Mouse (Mus musculus): ENCODE measurements at regions not wholly inside any gene's neighbourhood (a gene's known extent, or its start where the extent isn't known, plus 50 kb on each side); places are given as distances from the start of the nearest gene placed in this dataset.

DNA sequence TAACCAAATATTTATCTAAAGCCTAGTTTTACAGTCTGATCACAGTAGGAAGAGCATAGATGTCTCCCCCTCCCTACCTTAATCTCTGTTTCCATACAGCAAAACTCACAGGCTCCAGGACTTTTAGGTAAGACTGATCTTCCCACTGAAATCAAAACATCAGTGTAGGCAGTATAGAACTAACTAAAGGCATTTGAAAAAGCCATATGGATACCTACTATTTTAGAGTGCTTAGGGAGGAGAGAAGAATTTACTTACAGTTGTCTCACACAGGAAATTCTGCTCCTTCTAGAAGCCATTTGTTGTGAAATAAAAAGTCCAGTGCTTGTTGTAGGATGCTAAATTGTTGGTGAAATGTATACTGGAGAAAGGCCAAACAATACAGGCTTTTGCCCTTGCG, 64.2 kb upstream of the Slc5a7 start:
- Histone ChIP-seq H3K9me3 (replicated peaks; ENCODE audit: control insufficient read depth, low read length) (no peaks in the 10 kb centered on the region), H3K9ac (replicated peaks; ENCODE audit: low read length) (no peak overlapping the region), H3K27me3 (ENCODE audit: control insufficient read depth, insufficient read depth, low read length) (no peaks in the 10 kb centered on the region), H3K27ac (replicated peaks; ENCODE audit: low read depth, low read length) (no peak overlapping the region), H3K36me3 (replicated peaks; ENCODE audit: control insufficient read depth, insufficient read depth, low read depth, low read length) (no peaks in the 10 kb centered on the region), H3K4me2 (ENCODE audit: low read depth, low read length) (no peak overlapping the region), H3K4me1 (ENCODE audit: control insufficient read depth, insufficient read depth, low read length) (no peaks in the 10 kb centered on the region), H3K4me3 (ENCODE audit: low read depth, low read length) (no peak overlapping the region)
- ATAC-seq (replicated peaks; ENCODE audit: insufficient number of reproducible peaks, low FRiP score, low TSS enrichment, low read depth) (no peak), DNase-seq (ENCODE audit: low spot score) (no peak)
- WGBS = 85% methylated on average over 1 of the region's 1 CpGs

DNA sequence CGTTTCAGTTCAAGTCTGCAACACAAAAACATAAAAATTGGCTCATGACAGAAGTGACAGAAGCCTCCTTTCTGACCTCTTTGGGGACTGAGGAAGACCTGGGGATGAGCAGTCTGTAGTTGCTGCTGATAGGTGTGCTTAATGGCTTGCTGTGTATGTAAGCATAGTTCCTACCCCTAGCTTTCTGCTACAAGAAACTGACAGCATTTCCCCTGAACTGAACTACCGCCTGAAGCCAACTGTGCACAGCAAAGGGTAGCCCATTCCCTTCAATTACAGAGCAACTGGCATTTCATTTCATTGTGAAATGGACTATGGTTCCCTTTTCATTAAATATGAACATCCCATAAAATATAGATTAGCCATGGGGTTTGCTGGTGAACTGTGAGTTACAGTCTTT, 54.2 kb upstream of the Slc5a7 start:
- ATAC-seq (replicated peaks; ENCODE audit: insufficient number of reproducible peaks, low FRiP score, low TSS enrichment, low read depth) = no peak
- Histone ChIP-seq H3K27me3 (ENCODE audit: control insufficient read depth, insufficient read depth, low read length) (no peaks in the 10 kb centered on the region), H3K9me3 (replicated peaks; ENCODE audit: control insufficient read depth, low read length) (no peaks in the 10 kb centered on the region), H3K9ac (replicated peaks; ENCODE audit: low read length) (no peak overlapping the region), H3K4me2 (ENCODE audit: low read depth, low read length) (no peak overlapping the region), H3K27ac (replicated peaks; ENCODE audit: low read depth, low read length) (no peak overlapping the region), H3K36me3 (replicated peaks; ENCODE audit: control insufficient read depth, insufficient read depth, low read depth, low read length) (no peaks in the 10 kb centered on the region), H3K4me1 (ENCODE audit: control insufficient read depth, insufficient read depth, low read length) (no peaks in the 10 kb centered on the region), H3K4me3 (ENCODE audit: low read depth, low read length) (no peak overlapping the region)
- 91% methylated on average over 2 of the region's 2 CpGs for WGBS
- no peak for DNase-seq (ENCODE audit: low spot score)

DNA sequence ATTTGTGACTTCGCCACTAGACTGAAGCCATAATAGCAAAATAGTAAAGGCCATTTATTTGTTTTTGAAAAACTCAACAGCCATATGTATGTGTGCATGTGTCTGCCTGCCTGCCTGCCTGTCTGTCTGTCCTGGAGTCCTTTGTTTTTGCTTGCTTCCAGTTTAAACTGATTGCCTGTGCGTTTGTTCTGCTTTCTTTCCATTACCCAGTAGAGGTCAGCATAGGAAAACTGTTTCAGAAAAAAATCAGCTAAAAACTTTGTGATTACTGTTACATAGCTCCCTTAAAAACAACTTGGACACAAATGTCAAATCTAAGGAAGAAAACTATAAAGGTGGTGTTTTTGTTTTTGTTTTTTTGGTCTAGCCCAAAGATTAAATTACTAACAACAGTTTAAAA, 52.0 kb upstream of the Slc5a7 start:
- H3K36me3 ChIP-seq (replicated peaks; ENCODE audit: control insufficient read depth, insufficient read depth, low read depth, low read length) = no peaks in the 10 kb centered on the region
- ATAC-seq (replicated peaks; ENCODE audit: insufficient number of reproducible peaks, low FRiP score, low TSS enrichment, low read depth) (no peak), DNase-seq (ENCODE audit: low spot score) (peak; percentile 38)
- no peak overlapping the region for H3K4me2 ChIP-seq (ENCODE audit: low read depth, low read length)
- H3K27ac ChIP-seq (replicated peaks; ENCODE audit: low read depth, low read length) = no peak overlapping the region
- 45% methylated on average over 2 of the region's 2 CpGs for WGBS
- no peaks in the 10 kb centered on the region for H3K27me3 ChIP-seq (ENCODE audit: control insufficient read depth, insufficient read depth, low read length)
- no peaks in the 10 kb centered on the region for H3K4me1 ChIP-seq (ENCODE audit: control insufficient read depth, insufficient read depth, low read length)
- no peaks in the 10 kb centered on the region for H3K9me3 ChIP-seq (replicated peaks; ENCODE audit: control insufficient read depth, low read length)
- no peak overlapping the region for H3K4me3 ChIP-seq (ENCODE audit: low read depth, low read length)
- no peak overlapping the region for H3K9ac ChIP-seq (replicated peaks; ENCODE audit: low read length)
